Mouse (Mus musculus): ENCODE measurements at regions not wholly inside any gene's neighbourhood (a gene's known extent, or its start where the extent isn't known, plus 50 kb on each side); places are given as distances from the start of the nearest gene placed in this dataset.
A peak's percentile ranks its signal among the peaks of the same experiment; 100 is the strongest.
"Not testable (repeated sequence)": the region's sequence is repeated elsewhere in the genome, so short reads cannot be mapped to it uniquely, and the experiment has no call there.

DNA sequence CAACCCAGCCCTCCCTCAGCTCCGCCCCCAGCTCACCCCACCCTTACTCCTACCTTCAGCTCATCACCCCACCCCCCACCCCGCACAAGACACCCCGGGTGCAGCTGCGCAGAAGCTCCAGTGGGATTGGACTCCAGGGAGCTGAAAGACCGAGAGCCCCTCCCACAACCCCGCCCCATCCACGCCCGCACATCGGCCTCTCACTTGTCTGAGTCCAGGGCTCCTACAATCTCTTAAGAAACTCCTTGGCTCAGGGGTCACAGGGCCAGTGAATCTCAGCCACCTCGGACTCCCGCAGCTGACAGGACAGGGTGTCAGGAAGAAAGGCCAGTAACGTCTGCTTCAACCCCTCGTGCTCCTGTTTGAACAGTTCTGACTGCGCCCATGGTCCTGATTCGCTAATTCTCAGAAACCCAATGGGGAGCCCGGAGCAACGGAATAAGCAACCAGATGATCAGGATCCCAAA lies 120.7 kb downstream of the Map1s start:
- not testable (repeated sequence) for H3K36me3 ChIP-seq (ENCODE audit: control insufficient read depth, insufficient read depth, low read length); H3K27me3 ChIP-seq (replicated peaks; ENCODE audit: control insufficient read depth, insufficient read depth, low read length); H3K4me3 ChIP-seq (ENCODE audit: low read depth, low read length); DNase-seq (ENCODE audit: low spot score); H3K4me1 ChIP-seq (replicated peaks; ENCODE audit: control insufficient read depth, insufficient read depth, low read length); H3K9me3 ChIP-seq (ENCODE audit: control insufficient read depth, low read length); H3K9ac ChIP-seq (ENCODE audit: low read depth, low read length); H3K27ac ChIP-seq (ENCODE audit: low read depth, low read length)
- peak overlapping the region; percentile 27 for H3K4me2 ChIP-seq
- peak; percentile 64; the same call in 1 of the 2 replicates for ATAC-seq (replicated peaks; ENCODE audit: low FRiP score)
- 5% methylated on average over 17 of the region's 17 CpGs for WGBS

GRCm38 (mm10) chr8:71028564-71028963 lies 122.8 kb downstream of the Map1s start:
- not testable (repeated sequence) for H3K4me1 ChIP-seq (replicated peaks; ENCODE audit: control insufficient read depth, insufficient read depth, low read length); H3K4me2 ChIP-seq; H3K27me3 ChIP-seq (replicated peaks; ENCODE audit: control insufficient read depth, insufficient read depth, low read length); H3K36me3 ChIP-seq (ENCODE audit: control insufficient read depth, insufficient read depth, low read length); H3K9ac ChIP-seq (ENCODE audit: low read depth, low read length); DNase-seq (ENCODE audit: low spot score); ATAC-seq (replicated peaks; ENCODE audit: low FRiP score); H3K27ac ChIP-seq (ENCODE audit: low read depth, low read length); H3K4me3 ChIP-seq (ENCODE audit: low read depth, low read length); H3K9me3 ChIP-seq (ENCODE audit: control insufficient read depth, low read length)
- 78% methylated on average over 2 of the region's 2 CpGs for WGBS

All from liver, embryonic 11.5 days (tissue).